ENCODE assay signal across 9 mouse cellular contexts in genomic region chr11:60178506-60178905, GRCm38 (mm10). TPM values are rescaled to one million over a fixed set of nuclear protein-coding genes. Genes with fewer than 3 reads are reported as not detected.
DNase-seq lines count a peak whose midpoint lies in the region; ATAC-seq lines count a peak whose summit lies in the region.
"Had no signal": no experiment of that assay in that cellular context is flagged by ENCODE, and none has a peak within 500 bp of the region (broad histone marks: within the 10 kb centered on the region; RNA-seq: fewer than 3 reads in every experiment).

No protein-coding gene starts in this region.

- no peaks in the 10 kb centered on the region for H3K27me3 ChIP-seq in midbrain, embryonic 13.5 days
- H3K27me3 ChIP-seq in midbrain, embryonic 10.5 days (ENCODE audit: low read depth, poor library complexity, severe bottlenecking): peaks cover 18% of the 10 kb centered on the region
- no peaks in the 10 kb centered on the region for H3K27me3 ChIP-seq in forebrain, embryonic 16.5 days (replicated peaks; ENCODE audit: control insufficient read depth, insufficient read depth, low read length)
- no peaks in the 10 kb centered on the region for H3K27me3 ChIP-seq in stomach, embryonic 15.5 days (replicated peaks)

- peaks cover 91% of the 10 kb centered on the region for H3K4me1 ChIP-seq in midbrain, embryonic 13.5 days (replicated peaks)
- peaks cover 91% of the 10 kb centered on the region for H3K4me1 ChIP-seq in midbrain, embryonic 10.5 days
- peaks cover 74% of the 10 kb centered on the region for H3K4me1 ChIP-seq in forebrain, embryonic 16.5 days (replicated peaks; ENCODE audit: control insufficient read depth, insufficient read depth, low read length)
- peaks cover 89% of the 10 kb centered on the region for H3K4me1 ChIP-seq in stomach, embryonic 15.5 days

- no peak for ATAC-seq in midbrain, embryonic 13.5 days
- no peak for ATAC-seq in forebrain, embryonic 16.5 days
- ATAC-seq in stomach, embryonic 15.5 days (ENCODE audit: insufficient read depth, low FRiP score, low read depth): no peak

- H3K9me3 ChIP-seq in midbrain, embryonic 13.5 days: no peaks in the 10 kb centered on the region
- H3K9me3 ChIP-seq in midbrain, embryonic 10.5 days (replicated peaks): no peaks in the 10 kb centered on the region
- no peaks in the 10 kb centered on the region for H3K9me3 ChIP-seq in forebrain, embryonic 16.5 days (ENCODE audit: control insufficient read depth, low read length)
- H3K9me3 ChIP-seq in stomach, embryonic 15.5 days: no peaks in the 10 kb centered on the region
- H3K9me3 ChIP-seq: liver, embryonic 15.5 days had no signal

- H3K36me3 ChIP-seq in midbrain, embryonic 13.5 days: no peaks in the 10 kb centered on the region
- peaks cover 18% of the 10 kb centered on the region for H3K36me3 ChIP-seq in midbrain, embryonic 10.5 days
- H3K36me3 ChIP-seq in forebrain, embryonic 16.5 days (ENCODE audit: control insufficient read depth, insufficient read depth): no peaks in the 10 kb centered on the region
- H3K36me3 ChIP-seq in stomach, embryonic 15.5 days: no peaks in the 10 kb centered on the region
- H3K36me3 ChIP-seq: liver, embryonic 15.5 days had no signal

- peak overlapping the region; percentile 99 for H3K4me2 ChIP-seq in midbrain, embryonic 13.5 days (replicated peaks)
- no peak overlapping the region; the same call in 1 of the 2 replicates for H3K4me2 ChIP-seq in forebrain, embryonic 16.5 days (ENCODE audit: low read length)
- H3K4me2 ChIP-seq in stomach, embryonic 15.5 days: no peak overlapping the region

- no peak for DNase-seq in midbrain, embryonic 10.5 days (ENCODE audit: low spot score)
- DNase-seq in kidney, postnatal 4 days: peak; percentile 50 to 69
- DNase-seq in B cell, adult 2 months: no peak
- DNase-seq in left cerebral cortex, adult 9 months (ENCODE audit: low spot score in 2 of 2): no peak
- no peak for DNase-seq in layer of hippocampus, adult 9-10 months (ENCODE audit: low spot score)

- peak overlapping the region; percentile 99 for H3K27ac ChIP-seq in midbrain, embryonic 13.5 days
- H3K27ac ChIP-seq in midbrain, embryonic 10.5 days (replicated peaks): no peak overlapping the region; the same call in 1 of the 2 replicates
- H3K27ac ChIP-seq in forebrain, embryonic 16.5 days (ENCODE audit: low read length): peak overlapping the region; percentile 100
- peak overlapping the region; percentile 89 for H3K27ac ChIP-seq in stomach, embryonic 15.5 days
- H3K27ac ChIP-seq: liver, embryonic 15.5 days had no signal

- no peak overlapping the region for H3K4me3 ChIP-seq in midbrain, embryonic 13.5 days (replicated peaks)
- H3K4me3 ChIP-seq in midbrain, embryonic 10.5 days: no peak overlapping the region
- H3K4me3 ChIP-seq in forebrain, embryonic 16.5 days (replicated peaks; ENCODE audit: low read length): no peak overlapping the region
- H3K4me3 ChIP-seq in stomach, embryonic 15.5 days (replicated peaks): no peak overlapping the region
- H3K4me3 ChIP-seq: liver, embryonic 15.5 days had no signal

- H3K9ac ChIP-seq in midbrain, embryonic 13.5 days (replicated peaks): 0 out of 2 replicates have a peak overlapping the region, but pooled peaks have one; percentile 93
- H3K9ac ChIP-seq in forebrain, embryonic 16.5 days (replicated peaks; ENCODE audit: low read depth, low read length): no peak overlapping the region
- no peak overlapping the region for H3K9ac ChIP-seq in stomach, embryonic 15.5 days
- H3K9ac ChIP-seq: liver, embryonic 15.5 days had no signal

RNA-seq across cellular contexts. Expression of gene Srebf1, which starts 43.9 kb away (rescaled TPM):
- 38.5 and 46.0 TPM in 2 replicates for polyA plus RNA-seq in midbrain, embryonic 13.5 days (2015; fragmentation: Nextera tagmentation; extraction: Ambion mirVana)
- 47.0 and 51.0 TPM in 2 replicates for polyA plus RNA-seq in midbrain, embryonic 10.5 days (2016; fragmentation: Nextera tagmentation; extraction: Ambion mirVana)
- 41.1 and 46.9 TPM in 2 replicates for polyA plus RNA-seq in forebrain, embryonic 16.5 days (2015; fragmentation: Nextera tagmentation; extraction: Ambion mirVana)
- polyA plus RNA-seq in stomach, embryonic 15.5 days (2015; fragmentation: Nextera tagmentation; extraction: Ambion mirVana): 81.5 and 83.5 TPM in 2 replicates

Comparison
In these comparisons a context has a peak if more than half of its experiments do, and no peak if none do; other contexts are left out.
1. DNase-seq: peak in kidney, postnatal 4 days (2 of 2); none in midbrain, embryonic 10.5 days (single experiment), B cell, adult 2 months (0 of 2), left cerebral cortex, adult 9 months (0 of 2) and layer of hippocampus, adult 9-10 months (single experiment).